Mouse (Mus musculus): ENCODE measurements at regions not wholly inside any gene's neighbourhood (a gene's known extent, or its start where the extent isn't known, plus 50 kb on each side); places are given as distances from the start of the nearest gene placed in this dataset.

GRCm38 (mm10) chr10:95079979-95080378 lies 135.3 kb upstream of the Plxnc1 start:
- Histone ChIP-seq H3K4me1 (ENCODE audit: control insufficient read depth, insufficient read depth, low read length) (peaks cover 3% of the 10 kb centered on the region; the same call in 1 of the 2 replicates), H3K27ac (ENCODE audit: control insufficient read depth, insufficient read depth, low read depth, low read length, poor library complexity) (no peak overlapping the region), H3K4me3 (replicated peaks; ENCODE audit: control insufficient read depth, low read depth, low read length) (no peak overlapping the region)
- WGBS = 42% methylated on average over 5 of the region's 5 CpGs
- TF ChIP-seq POLR2A (IDR thresholded peaks at IDR 0.05; ENCODE audit: borderline replicate concordance, control insufficient read depth, low read depth, low read length) (no peak), CTCF (IDR thresholded peaks at IDR 0.05; ENCODE audit: control insufficient read depth, insufficient read depth, low read length) (no peak)

DNA sequence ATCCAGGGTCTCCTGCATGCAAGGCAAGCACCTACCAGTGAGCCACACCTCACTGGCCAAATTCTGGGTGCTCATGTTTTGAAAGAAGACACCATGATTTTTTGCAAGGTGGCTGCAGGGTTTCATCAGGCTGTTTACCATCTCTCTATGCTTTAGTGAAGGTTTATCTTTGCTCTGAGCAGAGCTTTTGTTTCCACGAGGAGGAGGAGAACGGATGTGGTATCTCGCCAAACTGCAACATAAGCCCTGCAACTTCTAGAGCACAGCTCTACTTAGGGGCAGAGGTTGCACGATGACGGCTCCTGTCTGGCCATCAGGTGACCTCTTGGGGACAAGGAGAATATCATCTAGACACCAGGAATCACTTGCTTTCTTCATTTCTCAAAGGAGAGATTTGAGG lies 131.8 kb upstream of the Plxnc1 start:
- no peak for TF ChIP-seq CTCF (IDR thresholded peaks at IDR 0.05; ENCODE audit: control insufficient read depth, insufficient read depth, low read length)
- no peak for TF ChIP-seq POLR2A (IDR thresholded peaks at IDR 0.05; ENCODE audit: borderline replicate concordance, control insufficient read depth, low read depth, low read length)
- WGBS = 70% methylated on average over 5 of the region's 5 CpGs
- peaks cover 3% of the 10 kb centered on the region; the same call in 1 of the 2 replicates for H3K4me1 ChIP-seq (ENCODE audit: control insufficient read depth, insufficient read depth, low read length)
- H3K4me3 ChIP-seq (replicated peaks; ENCODE audit: control insufficient read depth, low read depth, low read length) = no peak overlapping the region
- no peak overlapping the region for H3K27ac ChIP-seq (ENCODE audit: control insufficient read depth, insufficient read depth, low read depth, low read length, poor library complexity)

- TF ChIP-seq CTCF (IDR thresholded peaks at IDR 0.05; ENCODE audit: control insufficient read depth, insufficient read depth, low read length) (no peak), POLR2A (IDR thresholded peaks at IDR 0.05; ENCODE audit: borderline replicate concordance, control insufficient read depth, low read depth, low read length) (no peak)
- 73% methylated on average over 4 of the region's 4 CpGs for WGBS
- no peak overlapping the region for H3K27ac ChIP-seq (ENCODE audit: control insufficient read depth, insufficient read depth, low read depth, low read length, poor library complexity)
- peaks cover 3% of the 10 kb centered on the region; the same call in 1 of the 2 replicates for H3K4me1 ChIP-seq (ENCODE audit: control insufficient read depth, insufficient read depth, low read length)
- H3K4me3 ChIP-seq (replicated peaks; ENCODE audit: control insufficient read depth, low read depth, low read length) = no peak overlapping the region
Measured at GRCm38 (mm10) chr10:95075897-95076296, 131.3 kb upstream of the Plxnc1 start.

- H3K27ac ChIP-seq (ENCODE audit: control insufficient read depth, insufficient read depth, low read depth, low read length, poor library complexity) = no peak overlapping the region
- H3K4me1 ChIP-seq (ENCODE audit: control insufficient read depth, insufficient read depth, low read length) = peaks cover 3% of the 10 kb centered on the region; the same call in 1 of the 2 replicates
- WGBS = 32% methylated on average over 5 of the region's 5 CpGs
- TF ChIP-seq POLR2A (IDR thresholded peaks at IDR 0.05; ENCODE audit: borderline replicate concordance, control insufficient read depth, low read depth, low read length) (no peak), CTCF (IDR thresholded peaks at IDR 0.05; ENCODE audit: control insufficient read depth, insufficient read depth, low read length) (no peak)
- H3K4me3 ChIP-seq (replicated peaks; ENCODE audit: control insufficient read depth, low read depth, low read length) = no peak overlapping the region
Measured at GRCm38 (mm10) chr10:95074959-95075590, 130.4 kb upstream of the Plxnc1 start.

- TF ChIP-seq POLR2A (IDR thresholded peaks at IDR 0.05; ENCODE audit: borderline replicate concordance, control insufficient read depth, low read depth, low read length) (no peak), CTCF (IDR thresholded peaks at IDR 0.05; ENCODE audit: control insufficient read depth, insufficient read depth, low read length) (no peak)
- no peak overlapping the region for H3K27ac ChIP-seq (ENCODE audit: control insufficient read depth, insufficient read depth, low read depth, low read length, poor library complexity)
- WGBS = 75% methylated on average over 2 of the region's 2 CpGs
- no peak overlapping the region for H3K4me3 ChIP-seq (replicated peaks; ENCODE audit: control insufficient read depth, low read depth, low read length)
- peaks cover 3% of the 10 kb centered on the region; the same call in 1 of the 2 replicates for H3K4me1 ChIP-seq (ENCODE audit: control insufficient read depth, insufficient read depth, low read length)
Measured at GRCm38 (mm10) chr10:95074381-95074780, 129.7 kb upstream of the Plxnc1 start.

DNA sequence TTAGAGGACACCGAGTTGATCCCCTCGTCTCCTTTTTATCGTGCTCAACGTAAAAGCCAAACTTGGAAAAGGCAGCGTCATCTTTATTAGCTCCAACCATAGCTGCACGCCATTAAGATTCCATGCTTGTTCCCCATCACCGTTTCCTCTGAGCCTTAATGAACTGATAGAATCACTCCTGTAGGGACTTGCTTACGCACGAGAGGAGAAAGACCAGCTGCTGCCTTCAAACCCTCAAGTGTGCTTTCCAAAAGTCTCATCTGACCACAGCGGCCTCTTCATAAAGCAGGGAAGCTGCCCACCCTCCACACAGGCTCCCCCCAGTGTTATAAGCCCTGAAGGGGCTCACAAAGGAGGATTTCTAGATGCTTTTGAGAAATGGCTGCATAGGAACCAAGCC lies 123.3 kb upstream of the Plxnc1 start:
- no peak for TF ChIP-seq POLR2A (IDR thresholded peaks at IDR 0.05; ENCODE audit: borderline replicate concordance, control insufficient read depth, low read depth, low read length)
- no peak for TF ChIP-seq CTCF (IDR thresholded peaks at IDR 0.05; ENCODE audit: control insufficient read depth, insufficient read depth, low read length)
- Histone ChIP-seq H3K4me3 (replicated peaks; ENCODE audit: control insufficient read depth, low read depth, low read length) (no peak overlapping the region), H3K27ac (ENCODE audit: control insufficient read depth, insufficient read depth, low read depth, low read length, poor library complexity) (no peak overlapping the region), H3K4me1 (ENCODE audit: control insufficient read depth, insufficient read depth, low read length) (no peaks in the 10 kb centered on the region)
- 85% methylated on average over 10 of the region's 10 CpGs for WGBS

GRCm38 (mm10) chr10:95066774-95067173 lies 122.1 kb upstream of the Plxnc1 start:
- WGBS = 65% methylated on average over 6 of the region's 6 CpGs
- TF ChIP-seq POLR2A (IDR thresholded peaks at IDR 0.05; ENCODE audit: borderline replicate concordance, control insufficient read depth, low read depth, low read length) (no peak), CTCF (IDR thresholded peaks at IDR 0.05; ENCODE audit: control insufficient read depth, insufficient read depth, low read length) (no peak)
- H3K4me1 ChIP-seq (ENCODE audit: control insufficient read depth, insufficient read depth, low read length) = no peaks in the 10 kb centered on the region
- H3K27ac ChIP-seq (ENCODE audit: control insufficient read depth, insufficient read depth, low read depth, low read length, poor library complexity) = no peak overlapping the region
- H3K4me3 ChIP-seq (replicated peaks; ENCODE audit: control insufficient read depth, low read depth, low read length) = no peak overlapping the region

GRCm38 (mm10) chr10:95059486-95060091 lies 115.0 kb upstream of the Plxnc1 start:
- no peak for TF ChIP-seq POLR2A (IDR thresholded peaks at IDR 0.05; ENCODE audit: borderline replicate concordance, control insufficient read depth, low read depth, low read length)
- no peak for TF ChIP-seq CTCF (IDR thresholded peaks at IDR 0.05; ENCODE audit: control insufficient read depth, insufficient read depth, low read length)
- no peak overlapping the region for H3K4me3 ChIP-seq (replicated peaks; ENCODE audit: control insufficient read depth, low read depth, low read length)
- no peak overlapping the region for H3K27ac ChIP-seq (ENCODE audit: control insufficient read depth, insufficient read depth, low read depth, low read length, poor library complexity)
- H3K4me1 ChIP-seq (ENCODE audit: control insufficient read depth, insufficient read depth, low read length) = no peaks in the 10 kb centered on the region
- WGBS = 73% methylated on average over 7 of the region's 7 CpGs

Measured in bone marrow, adult 2 months (tissue).